Mouse (Mus musculus) kidney, adult 9 months (tissue): ENCODE measurements around the gene Nfkbia.

Experiments
- DNase-seq: peaks from one replicate; pipeline ENCODE4 v3.0.0; 2022

Nfkbia gene

GRCm38 (mm10) chr12:55489986-55490721 is 2.3 kb downstream of the Nfkbia start:
- no peak for DNase-seq

GRCm38 (mm10) chr12:55488661-55489447 is 3.6 kb downstream of the Nfkbia start:
- no peak for DNase-seq

GRCm38 (mm10) chr12:55487843-55488660 is 4.4 kb downstream of the Nfkbia start:
- DNase-seq, result no peak

- DNase-seq, result peak; percentile 47
Measured at GRCm38 (mm10) chr12:55486923-55487674, 5.3 kb downstream of the Nfkbia start.

GRCm38 (mm10) chr12:55484800-55485199 is 7.6 kb downstream of the Nfkbia start:
- no peak for DNase-seq

GRCm38 (mm10) chr12:55484079-55484774 is 8.2 kb downstream of the Nfkbia start:
- no peak for DNase-seq

- DNase-seq, result no peak
Measured at GRCm38 (mm10) chr12:55483591-55483990, 8.9 kb downstream of the Nfkbia start.

GRCm38 (mm10) chr12:55482732-55483131 is 9.7 kb downstream of the Nfkbia start:
- no peak for DNase-seq

GRCm38 (mm10) chr12:55481739-55482138 is 10.7 kb downstream of the Nfkbia start:
- no peak for DNase-seq

- peak; percentile 47 for DNase-seq
Measured at GRCm38 (mm10) chr12:55480471-55481153, 11.8 kb downstream of the Nfkbia start.

GRCm38 (mm10) chr12:55478901-55479300 is 13.5 kb downstream of the Nfkbia start:
- no peak for DNase-seq

- DNase-seq, result no peak
Measured at GRCm38 (mm10) chr12:55474209-55474583, 18.3 kb downstream of the Nfkbia start.

GRCm38 (mm10) chr12:55473250-55474208 is 18.9 kb downstream of the Nfkbia start:
- peak; percentile 86 for DNase-seq

- DNase-seq, result no peak
Measured at GRCm38 (mm10) chr12:55471344-55471743, 21.1 kb downstream of the Nfkbia start.

- no peak for DNase-seq
Measured at GRCm38 (mm10) chr12:55470442-55470841, 22.0 kb downstream of the Nfkbia start.

GRCm38 (mm10) chr12:55467331-55468180 is 24.9 kb downstream of the Nfkbia start:
- no peak for DNase-seq

GRCm38 (mm10) chr12:55466816-55467215 is 25.6 kb downstream of the Nfkbia start:
- DNase-seq, result no peak

- DNase-seq, result no peak
Measured at GRCm38 (mm10) chr12:55466088-55466701, 26.3 kb downstream of the Nfkbia start.
